Mouse (Mus musculus) CD4-positive helper T cell, adult 2 months (primary cell): ENCODE data around the gene Ifrd1.
"Not testable (repeated sequence)": the region's sequence is repeated elsewhere in the genome, so short reads cannot be mapped to it uniquely, and the experiment has no call there.

Experiments
- DNase-seq: peaks from one replicate; pipeline ENCODE4 v3.0.0-alpha.2; 2012; ENCODE audit warnings: low read depth, missing footprints, low spot score

Gene Ifrd1

GRCm38 (mm10) chr12:40248454-40249180 is at the start of gene Ifrd1:
Gene Ifrd1 (minus strand): TSS chr12:40248504.
- DNase-seq = peak; percentile 75

GRCm38 (mm10) chr12:40286539-40286938 is 38.2 kb upstream of the Ifrd1 start:
- DNase-seq = no peak

- no peak for DNase-seq
Measured at GRCm38 (mm10) chr12:40280596-40281325, 32.5 kb upstream of the Ifrd1 start.

DNA sequence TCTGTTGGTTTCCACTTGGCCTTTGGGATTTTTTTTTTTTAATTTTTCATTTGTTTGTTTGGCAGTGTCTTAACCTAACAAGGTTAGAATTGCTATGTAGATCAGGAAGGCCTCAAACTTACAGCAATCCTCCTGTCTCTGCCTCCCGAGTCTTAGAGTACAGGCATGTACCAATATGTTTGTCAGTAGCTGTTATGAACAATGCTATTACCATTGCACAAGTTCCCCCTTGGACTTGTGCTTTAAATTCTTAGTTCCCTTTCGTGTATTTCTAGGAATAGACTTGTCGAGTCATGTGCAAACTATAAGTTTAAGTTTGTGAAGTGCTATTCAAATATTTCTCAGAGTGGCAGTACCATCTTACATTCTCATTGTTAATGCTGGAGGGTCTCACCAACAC is 29.3 kb upstream of the Ifrd1 start:
- DNase-seq = no peak

DNA sequence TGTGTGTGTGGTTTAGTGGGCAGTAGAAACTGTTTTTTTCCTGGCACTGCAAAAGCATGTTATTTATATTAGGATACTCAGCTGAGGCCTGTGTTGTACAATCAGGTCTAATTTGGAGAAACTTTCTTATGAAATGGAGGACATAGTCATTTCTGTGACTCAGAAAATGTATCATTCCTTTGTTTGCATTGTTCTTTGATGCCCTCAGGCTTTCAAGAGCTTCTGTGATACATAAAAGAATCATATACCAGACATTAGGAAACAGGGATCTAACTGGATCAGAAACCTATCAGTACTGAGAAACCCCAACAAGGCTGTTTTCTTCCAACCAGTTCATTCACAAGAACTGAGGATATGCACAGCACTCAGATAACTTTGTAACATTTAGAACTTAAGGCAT is 26.6 kb upstream of the Ifrd1 start:
- no peak for DNase-seq

DNA sequence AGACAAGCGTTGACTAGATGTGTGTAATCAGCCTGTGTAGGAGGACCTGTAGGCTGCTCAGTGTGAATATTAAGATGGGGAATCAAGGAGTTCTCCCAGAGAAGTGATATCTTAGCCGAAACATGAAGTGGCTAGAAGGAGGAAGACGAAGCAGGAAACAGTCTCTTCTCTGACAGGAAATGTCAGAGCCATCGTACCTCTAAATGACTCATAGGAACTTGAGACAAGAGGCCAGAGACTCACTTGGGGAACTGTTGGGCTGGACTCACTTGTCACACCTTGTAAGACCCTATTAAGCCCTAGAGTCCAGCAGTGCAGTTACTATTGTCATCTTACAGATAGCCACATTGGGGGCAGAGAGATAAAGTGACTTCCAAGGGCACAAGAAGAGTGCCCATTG is 25.0 kb upstream of the Ifrd1 start:
- no peak for DNase-seq

GRCm38 (mm10) chr12:40272710-40273109 is 24.4 kb upstream of the Ifrd1 start:
- DNase-seq = no peak

DNA sequence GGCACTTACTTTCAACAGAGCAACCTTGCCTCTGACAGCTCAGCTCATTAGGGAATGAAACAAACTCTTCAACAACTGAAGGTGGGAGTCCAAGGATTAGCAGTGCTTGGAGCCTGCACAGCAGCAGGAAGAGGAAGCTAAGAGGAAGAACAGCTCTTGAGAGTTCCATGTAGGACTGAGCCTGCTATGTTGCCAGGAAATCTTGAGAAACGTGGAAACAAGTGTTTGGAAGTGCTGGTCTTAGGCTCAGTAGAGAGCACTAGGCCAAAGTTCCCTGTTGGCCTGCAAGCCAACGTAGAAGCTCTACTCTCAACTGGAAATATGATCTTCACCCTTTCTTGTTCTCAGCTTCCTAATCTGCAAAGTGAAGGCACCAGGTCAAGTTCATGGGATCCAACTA is 20.0 kb upstream of the Ifrd1 start:
- DNase-seq = no peak

DNA sequence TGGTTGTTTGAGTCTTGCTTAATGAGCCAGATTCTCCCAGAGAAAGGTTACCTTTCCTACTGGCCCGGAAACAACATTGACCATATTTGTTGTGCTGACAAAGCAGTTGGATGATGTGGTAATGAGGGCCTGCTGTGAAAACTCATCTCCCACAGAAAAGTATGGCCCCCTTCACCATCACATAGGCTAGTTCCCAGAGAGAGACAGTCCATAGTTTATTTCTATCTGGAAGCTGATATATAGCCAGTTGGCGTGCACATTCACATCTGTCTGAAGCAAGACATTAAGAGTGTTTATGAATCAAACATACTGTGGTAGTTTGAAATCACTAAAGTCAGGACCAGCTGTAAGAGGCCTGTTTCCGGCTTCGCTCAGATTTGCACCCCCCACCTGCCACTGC is 15.4 kb upstream of the Ifrd1 start:
- no peak for DNase-seq

- no peak for DNase-seq
Measured at GRCm38 (mm10) chr12:40263006-40263405, 14.7 kb upstream of the Ifrd1 start.

DNA sequence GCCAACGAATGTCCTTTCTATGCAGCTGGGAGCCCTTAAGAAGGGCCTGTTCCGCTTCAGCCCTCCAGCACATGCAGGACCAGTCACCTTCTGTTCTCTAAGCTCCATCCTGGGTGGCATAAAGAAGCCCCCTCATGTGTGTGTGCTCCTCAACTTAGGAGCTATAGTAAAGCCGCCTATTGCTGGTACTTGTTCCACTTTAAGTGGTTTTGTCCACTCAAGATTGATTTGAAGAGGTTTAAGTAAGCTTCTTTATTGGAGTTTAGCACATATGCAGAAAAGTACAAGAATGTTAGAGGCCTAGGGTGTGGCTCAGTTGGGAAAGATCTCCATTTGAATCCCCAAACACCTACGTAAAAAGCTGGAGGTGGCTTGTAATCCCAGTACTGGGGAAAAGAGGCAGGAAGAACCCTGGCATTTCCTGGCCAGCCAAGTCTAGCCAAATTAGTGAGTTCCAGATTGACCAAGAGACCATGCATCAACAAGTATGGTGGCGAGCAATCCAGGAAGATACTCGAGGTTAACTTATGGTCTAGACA is 10.2 kb upstream of the Ifrd1 start:
- DNase-seq = no peak

- peak; percentile 62 for DNase-seq
Measured at GRCm38 (mm10) chr12:40257226-40257625, 8.9 kb upstream of the Ifrd1 start.

GRCm38 (mm10) chr12:40256543-40256942 is 8.2 kb upstream of the Ifrd1 start:
- DNase-seq = no peak

- no peak for DNase-seq
Measured at GRCm38 (mm10) chr12:40256033-40256432, 7.7 kb upstream of the Ifrd1 start.

- DNase-seq = not testable (repeated sequence)
Measured at GRCm38 (mm10) chr12:40255310-40255709, 7.0 kb upstream of the Ifrd1 start.

DNA sequence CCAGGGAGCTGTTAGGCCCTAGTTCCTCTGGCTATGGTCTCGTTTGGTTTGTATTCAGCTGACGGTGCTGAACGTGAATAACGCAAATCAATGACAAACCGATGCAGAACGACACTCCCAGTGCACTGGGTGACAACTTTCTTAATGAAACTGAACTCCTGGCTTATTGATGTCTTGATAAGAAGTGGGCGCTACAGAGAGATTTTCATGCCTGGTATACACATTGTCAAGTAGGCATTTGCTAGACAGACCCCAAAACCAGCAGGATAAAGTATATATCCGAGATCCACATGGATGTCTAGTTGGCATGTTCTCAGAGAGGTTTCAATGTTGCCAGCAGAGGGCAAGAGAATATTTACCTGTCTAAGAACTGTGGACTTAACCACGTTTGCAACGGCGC is 6.4 kb upstream of the Ifrd1 start:
- DNase-seq = no peak

DNA sequence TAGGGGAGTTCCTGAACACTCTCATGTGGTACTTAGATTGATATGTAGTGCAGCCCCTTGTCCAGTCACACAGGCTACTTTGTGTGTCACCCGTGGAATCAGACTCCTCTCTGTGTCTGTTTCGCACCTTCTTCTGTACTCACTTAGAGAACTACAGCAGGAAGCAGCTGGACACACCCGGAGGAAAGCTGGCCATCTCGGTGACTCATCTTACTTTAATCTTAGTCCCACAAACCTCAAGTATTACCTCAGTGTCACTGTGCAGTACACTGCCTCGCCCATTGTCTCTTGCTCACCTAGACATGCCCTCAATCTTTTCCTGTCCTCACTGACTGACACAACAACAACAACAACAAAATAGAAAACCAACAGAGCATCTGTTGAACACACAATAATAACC is 4.9 kb upstream of the Ifrd1 start:
- DNase-seq = peak; percentile 63

GRCm38 (mm10) chr12:40250256-40250655 is 2.0 kb upstream of the Ifrd1 start:
- no peak for DNase-seq

DNA sequence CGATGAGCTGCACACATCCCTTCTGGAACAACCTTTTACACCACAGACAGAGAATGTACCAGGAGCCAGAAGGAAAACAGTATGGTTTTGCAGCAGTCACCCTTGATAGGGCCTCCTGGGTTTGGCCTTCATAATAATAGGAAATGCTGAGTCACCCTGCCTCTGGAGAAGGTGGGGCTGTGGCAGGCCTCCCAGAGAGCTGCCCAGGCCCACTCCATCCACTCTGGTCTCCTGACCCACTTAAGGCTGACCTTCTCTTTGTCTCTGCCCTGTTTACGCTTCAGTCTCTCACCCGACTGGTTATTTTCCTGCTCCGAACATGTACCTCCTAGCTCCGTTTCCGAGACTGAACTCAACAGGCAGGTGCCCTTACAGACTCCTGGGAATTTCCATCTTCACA is 328 bp downstream of the Ifrd1 start:
- DNase-seq = peak; percentile 23

GRCm38 (mm10) chr12:40247384-40247783 is 920 bp downstream of the Ifrd1 start:
- no peak for DNase-seq

DNA sequence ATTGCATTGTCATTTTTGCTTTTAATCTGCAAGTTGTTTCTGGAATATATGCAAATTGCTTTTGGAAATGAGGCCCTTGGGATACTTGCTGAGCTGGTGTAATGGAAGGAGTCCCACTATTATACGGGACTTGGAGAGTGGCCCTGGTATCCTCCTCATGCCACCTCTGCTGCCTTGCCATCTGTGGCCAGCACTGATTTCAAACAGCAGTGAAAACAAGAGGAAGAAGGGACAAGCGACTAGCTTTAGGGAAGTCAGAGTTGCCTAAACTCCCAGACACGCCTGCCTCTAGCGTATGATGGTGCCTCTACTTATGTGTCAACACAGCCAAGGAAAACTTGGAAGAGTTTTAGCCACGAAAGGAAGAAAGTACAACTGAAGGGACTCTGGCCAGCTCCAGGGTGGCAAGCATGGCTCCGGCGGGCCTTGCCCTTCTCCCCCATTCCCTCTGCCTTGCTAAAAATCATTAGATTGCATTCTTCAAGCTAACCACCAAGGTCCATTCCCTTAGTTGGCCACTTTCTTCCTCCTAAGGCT is 2.8 kb downstream of the Ifrd1 start:
- no peak for DNase-seq

DNA sequence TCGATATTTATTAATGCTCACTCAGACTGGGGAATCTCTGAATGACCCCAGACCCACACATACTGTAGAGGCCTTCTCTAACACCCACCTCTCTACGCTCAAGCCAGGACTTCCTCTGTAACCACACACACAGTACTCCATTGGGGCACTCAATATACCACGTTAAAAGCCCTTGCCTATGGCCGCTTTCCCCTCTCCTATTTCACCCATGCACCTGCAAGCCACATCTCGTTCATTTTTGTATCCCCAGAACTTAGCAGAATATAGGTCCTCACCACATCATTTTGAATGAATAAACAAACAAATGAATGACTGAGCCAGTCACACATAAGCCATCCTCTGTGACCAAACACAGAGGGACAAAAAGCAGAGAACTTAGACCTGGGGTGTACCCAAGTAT is 3.4 kb downstream of the Ifrd1 start:
- no peak for DNase-seq

DNA sequence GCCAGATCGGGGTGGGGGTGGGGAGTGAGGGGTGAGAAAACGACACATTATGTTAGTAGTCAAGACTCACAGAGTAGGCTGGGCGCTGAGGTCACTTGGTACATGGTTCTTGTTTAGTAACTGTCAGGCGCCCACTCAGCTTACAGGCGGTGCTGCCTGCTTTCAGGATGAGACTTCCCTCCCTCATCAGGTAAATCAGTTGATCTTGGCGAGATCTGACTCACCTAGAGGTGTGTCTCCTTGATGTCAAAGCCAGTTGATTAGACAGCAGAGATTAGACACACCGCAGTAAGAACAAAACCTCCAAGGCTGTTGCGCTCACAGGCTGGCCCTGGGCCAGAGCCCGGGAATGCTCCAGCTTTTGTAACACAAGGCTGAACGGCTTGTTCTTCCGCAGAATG is 4.5 kb downstream of the Ifrd1 start:
- DNase-seq = peak; percentile 75
